Mouse (Mus musculus) retina, adult 2 months (tissue): ENCODE results near the gene Atp8b3.
A peak's percentile ranks its signal among the peaks of the same experiment; 100 is the strongest.

ENCODE experiments used
- DNase-seq: peaks from one replicate; pipeline ENCODE4 v3.0.0-alpha.2; 2012; ENCODE audit warnings: low read depth, low spot score

The Atp8b3 gene

DNA sequence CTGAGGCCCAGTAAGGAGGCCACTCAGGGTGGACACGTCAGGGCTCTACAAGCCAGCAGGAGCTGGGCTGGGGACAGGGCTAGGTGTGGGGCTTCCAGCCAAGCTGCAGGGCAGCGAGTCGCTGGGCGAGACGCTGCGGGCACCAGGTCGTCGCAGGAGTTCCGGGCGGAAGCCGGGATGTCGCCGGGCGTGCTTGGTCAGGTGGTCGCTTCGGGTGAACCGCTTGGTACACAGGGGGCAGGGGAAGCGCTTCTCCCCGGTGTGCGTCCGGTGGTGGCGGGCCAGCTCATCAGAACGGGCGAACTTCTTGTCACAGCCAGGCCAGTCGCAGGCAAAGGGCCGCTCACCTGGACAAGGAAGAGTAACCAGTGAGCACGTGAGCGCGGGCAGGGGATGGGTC lies 30.0 kb upstream of the Atp8b3 start:
- DNase-seq, result no peak

DNA sequence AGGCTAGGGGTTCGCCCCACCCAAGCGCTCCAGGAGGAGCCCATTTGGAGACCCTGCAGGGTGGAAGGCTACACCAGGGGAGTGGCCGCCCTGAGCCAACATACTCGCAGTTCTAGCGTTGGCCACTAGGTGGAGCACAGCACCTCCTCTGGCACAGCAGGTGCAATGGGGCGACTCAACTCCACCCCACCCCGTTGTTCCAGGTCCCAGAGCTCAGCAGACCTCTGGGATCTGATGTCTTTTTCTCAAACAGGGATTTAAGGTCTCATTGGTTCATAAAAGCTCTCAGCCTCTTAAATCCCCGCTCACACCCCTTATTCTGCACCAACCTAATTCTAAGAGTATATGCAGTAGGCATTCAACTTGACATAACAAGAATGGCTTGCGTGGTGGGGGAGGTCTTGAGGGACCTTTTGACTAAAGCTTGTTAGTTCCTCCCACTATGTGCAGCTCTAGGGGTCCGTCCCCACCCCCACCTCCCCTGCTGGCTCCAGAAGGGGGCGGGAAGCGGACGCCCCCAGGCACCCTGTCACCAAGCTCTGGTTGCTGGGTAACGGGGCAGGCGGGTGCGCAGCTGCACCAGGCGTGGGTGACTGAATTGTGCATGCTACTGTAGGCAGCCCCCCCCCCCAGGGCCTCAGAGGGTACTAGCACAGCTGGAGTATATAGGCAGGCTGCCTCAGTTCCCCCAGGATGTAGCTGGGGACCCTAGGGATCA lies 27.6 kb upstream of the Atp8b3 start:
- DNase-seq, result peak; percentile 57

DNA sequence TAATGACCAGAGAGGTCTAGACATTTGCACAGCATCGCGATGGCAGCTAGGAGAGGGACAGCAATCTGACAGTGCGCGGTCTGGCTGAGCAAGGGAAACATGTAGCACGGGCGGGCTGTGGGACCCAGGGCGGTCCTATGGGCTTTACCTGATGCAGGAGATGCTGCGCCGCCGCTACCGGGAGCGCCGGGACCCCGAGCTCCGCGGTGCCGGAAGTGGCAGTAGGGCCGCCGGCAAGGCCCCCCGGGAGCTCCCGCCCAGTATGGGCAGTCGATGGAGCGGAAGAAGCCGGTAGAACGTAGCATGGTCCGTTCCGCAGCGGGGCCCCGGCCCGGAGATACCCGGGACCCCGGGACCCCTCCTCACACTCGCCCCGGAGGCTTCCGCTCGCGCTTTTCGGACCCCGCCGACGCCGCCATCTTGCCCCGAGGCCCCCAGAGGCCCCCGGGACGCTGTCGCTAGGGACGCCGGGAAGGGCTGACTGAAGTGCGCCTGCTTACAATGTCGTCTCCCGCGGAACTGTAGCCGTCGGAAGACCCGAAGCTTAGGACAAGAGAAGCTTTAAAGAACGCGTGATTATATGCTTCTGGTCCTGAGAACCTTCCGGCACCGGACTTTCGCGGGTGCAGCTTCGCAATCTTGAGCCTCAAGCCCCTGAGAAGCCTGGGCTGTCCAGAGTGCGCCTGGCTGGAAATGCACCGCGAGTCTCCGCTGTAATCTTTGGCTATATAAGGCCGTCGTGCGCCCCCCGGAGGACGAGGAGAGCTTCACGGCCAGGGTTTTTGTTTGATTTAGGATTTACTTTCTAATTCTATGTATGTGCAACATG lies 22.4 kb upstream of the Atp8b3 start, which contains the start of gene Rexo1:
TSS of gene Rexo1 (minus strand) at position 445 of the 829 bp plus-strand sequence.
- peak; percentile 86 for DNase-seq

DNA sequence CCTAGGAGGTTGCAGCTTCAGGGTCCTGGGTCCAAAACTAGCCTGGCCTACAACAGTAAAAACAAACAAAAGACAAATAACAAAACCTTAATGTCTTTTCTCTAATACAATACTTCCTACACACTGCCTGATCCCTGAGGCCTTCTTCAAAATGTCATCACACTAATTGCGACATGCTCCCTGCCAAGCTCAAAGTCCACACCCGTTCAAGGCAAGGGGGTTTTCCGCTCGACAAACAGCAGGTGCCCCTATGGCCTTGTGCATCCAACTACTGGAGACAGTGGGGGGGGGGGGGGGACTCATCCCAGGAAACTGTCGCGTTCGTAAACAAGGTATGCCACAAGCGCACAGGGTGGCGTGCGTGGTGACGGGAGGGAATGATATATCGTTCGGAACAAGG lies 21.7 kb upstream of the Atp8b3 start:
- DNase-seq, result no peak

DNA sequence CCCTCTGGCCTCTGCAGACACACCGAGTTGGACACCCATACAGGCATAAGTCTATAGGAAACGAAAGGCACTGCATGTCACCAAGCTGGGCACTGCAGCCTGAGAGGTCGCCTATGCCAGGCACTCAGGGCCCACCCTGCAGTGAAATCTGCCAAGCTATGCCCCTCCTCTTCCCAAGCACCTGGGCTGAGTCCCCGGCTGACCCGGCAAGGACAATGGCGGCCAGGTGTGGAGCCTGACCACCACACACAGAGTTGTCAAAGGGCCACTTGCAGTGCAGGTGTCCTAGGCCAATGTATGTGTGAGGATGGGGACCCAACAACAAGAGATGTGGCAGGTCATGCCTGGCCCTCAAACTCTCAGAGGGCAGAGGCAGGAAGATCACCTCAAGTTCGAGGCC lies 20.5 kb upstream of the Atp8b3 start:
- DNase-seq, result no peak

DNA sequence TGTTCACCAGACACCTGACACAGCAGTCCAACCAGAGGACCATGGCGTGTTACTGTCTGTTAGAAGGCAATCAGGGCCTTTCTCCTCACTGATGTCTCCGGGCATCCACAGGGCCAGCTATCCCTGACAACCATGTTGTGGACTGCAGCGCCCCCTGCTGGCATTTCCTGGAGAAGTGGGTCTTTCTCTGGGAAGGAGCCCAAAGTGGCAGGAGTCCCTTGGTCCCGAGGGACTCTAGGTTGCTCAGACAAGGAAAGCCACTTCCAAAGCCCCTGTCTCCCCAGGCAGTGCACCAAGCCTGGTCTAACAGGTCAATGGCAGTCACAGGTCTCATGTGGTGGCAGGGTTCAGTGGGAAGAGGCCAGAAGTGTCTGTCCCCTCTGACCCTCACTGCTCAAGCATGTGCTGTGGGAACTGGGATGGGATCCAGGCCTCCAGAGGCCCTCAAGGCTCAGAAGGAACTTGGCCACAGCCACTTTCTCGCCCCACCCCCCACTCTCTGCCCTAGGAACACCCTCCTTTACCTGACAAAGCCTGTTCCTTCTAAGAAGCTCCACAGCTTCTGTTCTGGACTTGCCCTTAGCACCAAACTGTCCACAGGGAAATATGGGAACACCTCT lies 18.5 kb upstream of the Atp8b3 start:
- no peak for DNase-seq

DNA sequence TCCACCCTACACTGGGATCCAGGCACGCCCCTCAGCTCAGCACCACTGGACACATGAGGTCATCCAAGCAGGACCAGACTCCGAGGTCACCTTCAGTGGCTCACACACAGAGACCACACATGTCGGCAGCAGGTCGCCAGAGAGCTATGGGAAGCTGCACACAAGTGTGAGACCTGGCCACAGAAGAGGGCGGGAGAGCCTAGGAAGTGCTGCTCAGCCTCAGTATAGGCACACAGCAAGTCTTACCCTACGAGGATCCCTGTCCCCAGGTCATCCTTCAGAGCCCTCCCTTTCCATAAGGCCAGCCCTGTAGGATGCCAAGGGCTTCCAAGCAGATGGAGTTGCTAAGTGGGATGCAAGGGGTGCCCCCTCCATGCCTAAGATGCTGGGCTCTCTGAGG lies 15.1 kb upstream of the Atp8b3 start:
- DNase-seq, result no peak

DNA sequence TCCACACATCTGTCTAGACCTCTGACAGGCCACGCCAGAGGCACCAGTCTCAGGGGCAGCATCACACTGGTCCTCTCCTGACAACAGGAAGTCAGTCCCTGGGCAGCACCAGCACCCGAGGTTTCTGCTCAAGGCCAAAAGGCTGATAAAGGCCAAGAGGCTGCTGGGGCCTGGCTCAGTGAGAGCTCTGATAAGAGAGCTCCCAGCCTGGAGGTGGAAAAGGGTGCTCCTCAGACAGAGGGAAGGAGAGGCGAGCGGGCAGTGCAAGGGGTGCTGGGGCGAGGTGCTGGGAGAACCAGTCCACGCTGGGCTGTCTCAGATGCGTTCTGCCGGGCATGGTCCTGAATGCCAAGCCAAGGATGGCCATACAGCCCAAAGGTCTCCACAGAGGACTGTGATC lies 14.7 kb upstream of the Atp8b3 start:
- DNase-seq, result no peak

DNA sequence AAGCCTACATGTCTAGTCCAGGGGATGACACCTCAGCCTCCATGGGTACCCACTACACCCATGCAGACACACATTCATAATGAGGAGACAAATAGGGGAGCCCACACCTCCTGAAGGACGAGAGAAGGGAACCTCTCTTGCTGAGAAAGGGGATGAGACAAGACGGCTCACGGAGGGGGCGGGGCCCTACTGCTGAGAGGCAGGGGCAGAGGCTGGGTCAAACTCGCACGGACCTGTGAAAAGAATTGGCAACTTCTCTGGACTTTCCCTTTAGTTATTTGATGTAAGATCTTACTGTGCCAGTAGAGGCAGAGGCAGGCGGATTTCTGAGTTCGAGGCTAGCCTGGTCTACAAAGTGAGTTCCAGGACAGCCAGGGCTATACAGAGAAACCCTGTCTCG lies 13.4 kb upstream of the Atp8b3 start:
- no peak for DNase-seq

DNA sequence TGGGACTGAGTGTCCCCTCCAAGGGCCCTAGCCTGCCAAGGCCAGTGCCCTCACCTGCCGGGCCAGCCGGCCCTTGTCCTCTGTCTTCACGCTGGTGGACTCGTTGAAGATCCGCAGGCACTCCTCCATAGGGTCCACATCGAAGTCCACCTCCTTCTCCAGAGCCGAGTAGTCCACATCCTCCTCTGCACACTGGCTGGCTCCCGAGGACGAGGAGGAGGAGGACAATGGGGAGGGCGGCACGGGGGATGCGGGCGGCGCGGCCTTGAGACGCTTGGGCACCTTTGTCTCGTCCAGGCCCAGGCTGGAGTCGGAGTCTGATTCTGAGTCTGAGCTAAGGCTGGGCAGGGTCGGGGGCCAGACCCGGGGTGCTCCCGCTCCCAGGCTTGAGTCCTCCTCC lies 10.4 kb upstream of the Atp8b3 start:
- no peak for DNase-seq

DNA sequence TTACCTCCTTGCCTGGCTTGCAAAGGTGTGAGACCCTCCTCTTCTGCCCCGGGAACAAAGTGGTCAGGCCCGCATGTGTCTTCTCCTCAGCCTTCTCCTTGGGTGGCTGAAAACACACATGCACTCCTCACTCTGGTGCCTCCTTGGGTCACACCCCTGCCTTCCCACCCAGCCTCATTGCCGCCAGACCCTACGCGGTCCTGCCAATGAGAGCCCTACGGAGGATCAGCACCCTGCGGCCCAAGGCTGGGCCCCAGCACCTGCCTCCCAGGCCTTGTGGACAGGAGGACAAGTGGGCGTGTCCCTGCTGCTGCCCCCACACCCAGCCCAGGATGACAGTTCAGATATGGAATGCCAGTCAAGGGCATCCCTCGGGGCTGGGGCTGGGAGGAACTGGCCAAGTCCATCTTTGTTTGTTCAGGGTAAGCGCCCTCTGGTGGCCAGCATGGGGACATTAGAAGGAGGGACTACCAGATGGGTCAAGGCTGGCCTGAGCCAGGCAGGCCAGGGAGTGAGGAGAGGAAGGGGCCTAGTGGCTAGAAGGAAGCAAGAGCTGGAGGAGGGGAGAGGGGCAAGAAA lies 9.6 kb upstream of the Atp8b3 start:
- peak; percentile 44 for DNase-seq

DNA sequence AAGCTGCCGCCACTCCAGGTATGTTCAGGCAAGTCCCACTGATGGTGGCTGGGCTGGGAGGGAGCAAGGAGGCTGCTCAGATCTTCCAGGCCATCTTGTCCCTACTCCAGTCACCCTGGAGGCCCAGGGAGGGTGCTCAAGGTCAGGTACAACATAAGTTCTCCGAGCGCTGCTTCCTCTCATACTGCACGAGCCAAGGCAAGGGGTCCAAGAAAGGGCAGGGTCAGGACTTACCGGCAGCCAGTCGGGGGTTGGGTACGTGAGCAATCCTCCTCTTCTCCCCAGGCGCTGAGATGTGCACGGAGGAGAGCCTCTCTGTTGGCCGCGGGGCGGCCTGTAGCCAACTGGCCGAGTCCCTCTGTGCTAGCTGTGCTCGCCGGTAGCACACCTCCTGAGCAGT lies 8.6 kb upstream of the Atp8b3 start:
- DNase-seq, result no peak

DNA sequence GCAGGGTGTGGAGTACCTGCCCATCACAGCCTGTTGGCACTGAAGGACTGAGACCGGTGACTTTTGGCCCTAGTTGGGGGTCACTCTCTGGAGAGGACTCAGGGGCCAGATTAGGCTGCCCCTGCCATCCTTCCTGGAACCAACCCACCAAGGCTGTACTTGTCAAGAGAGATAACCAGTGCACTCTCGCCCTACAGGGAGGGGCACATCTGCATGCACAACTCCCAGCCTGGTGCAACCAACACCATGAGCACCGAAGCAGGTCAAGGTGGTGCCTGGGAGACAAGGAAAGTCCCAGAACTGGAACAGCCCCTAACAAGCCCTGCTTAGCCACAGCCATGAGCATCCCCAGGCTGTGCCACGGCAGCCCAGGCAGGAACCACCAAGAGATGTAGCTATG lies 8.0 kb upstream of the Atp8b3 start:
- no peak for DNase-seq

DNA sequence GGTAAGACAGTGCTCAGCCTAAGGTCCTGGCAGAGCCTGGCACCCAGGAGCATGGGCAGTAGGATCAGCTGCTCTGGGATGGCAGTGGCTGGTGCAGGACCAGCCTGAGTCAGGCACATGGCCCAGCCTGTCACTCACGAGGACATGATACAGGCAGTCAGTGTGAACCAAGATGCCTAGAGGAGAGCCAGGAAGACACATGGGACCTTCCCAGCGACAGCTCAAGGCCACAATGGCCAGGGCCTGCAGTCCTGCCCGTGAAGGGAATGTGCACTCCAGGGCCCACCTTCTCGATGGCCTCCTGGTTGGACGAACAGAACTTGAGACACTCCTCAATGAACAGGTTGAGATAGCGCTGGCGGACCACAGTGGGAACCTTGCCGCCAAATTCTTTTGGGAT lies 6.7 kb upstream of the Atp8b3 start:
- DNase-seq, result no peak

DNA sequence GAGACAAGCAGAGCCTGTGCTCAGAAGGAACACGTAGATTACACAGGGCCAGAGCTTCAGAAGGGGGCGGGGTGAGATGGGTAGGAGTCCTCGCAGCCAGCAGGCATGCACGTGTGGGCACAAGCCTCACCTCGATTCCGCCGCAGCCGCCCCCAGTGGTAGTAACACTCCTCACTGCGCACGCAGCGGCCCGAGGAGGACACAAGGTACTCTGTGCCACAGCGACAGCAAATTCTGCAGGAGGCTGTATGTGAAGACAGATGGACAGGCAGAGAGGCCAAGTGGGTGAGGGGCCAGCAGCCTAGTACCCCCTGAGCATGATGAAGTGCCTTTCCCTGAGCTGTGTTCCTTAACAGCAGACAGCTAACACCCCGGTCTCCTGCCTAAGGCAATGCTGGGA lies 4.9 kb upstream of the Atp8b3 start:
- DNase-seq, result no peak

DNA sequence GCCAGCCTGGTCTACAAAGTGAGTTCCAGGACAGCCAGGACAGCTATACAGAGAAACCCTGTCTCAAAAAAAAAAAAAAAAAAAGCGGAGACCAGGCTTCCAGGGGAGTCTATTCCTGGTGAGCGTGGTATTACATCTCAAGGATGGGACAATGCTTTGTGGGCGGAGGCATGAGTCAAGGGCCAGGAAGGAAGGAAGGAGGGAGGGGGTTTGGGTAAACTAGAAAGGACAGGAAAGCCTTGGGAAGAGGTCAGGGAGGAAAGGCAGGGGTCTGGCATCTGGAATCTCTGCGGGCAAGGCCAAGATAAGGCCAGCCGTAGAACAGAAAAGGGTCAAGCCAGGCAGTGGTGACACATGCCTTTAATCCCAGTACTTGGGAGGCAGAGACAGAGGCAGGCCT lies 569 bp upstream of the Atp8b3 start:
- DNase-seq, result no peak

DNA sequence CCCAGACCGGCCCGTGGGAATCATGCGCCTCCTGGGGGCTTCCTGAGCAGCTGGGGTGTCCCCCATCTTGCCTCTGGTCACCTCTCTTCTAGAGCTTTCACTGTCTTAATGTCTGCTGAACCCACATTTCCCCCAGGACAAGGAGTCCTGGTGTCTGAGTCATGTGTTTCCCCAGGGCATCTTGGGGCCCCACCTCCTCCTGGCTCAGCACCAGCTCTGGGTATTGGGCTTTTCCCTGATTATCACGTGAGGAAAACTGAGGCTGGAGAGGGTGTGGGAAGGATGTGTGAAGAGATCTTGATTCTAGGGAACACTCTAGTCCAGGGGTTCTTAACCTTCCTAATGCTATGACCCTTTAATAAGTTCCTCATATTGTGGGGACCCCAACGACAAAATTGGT lies 744 bp downstream of the Atp8b3 start:
- DNase-seq, result no peak

DNA sequence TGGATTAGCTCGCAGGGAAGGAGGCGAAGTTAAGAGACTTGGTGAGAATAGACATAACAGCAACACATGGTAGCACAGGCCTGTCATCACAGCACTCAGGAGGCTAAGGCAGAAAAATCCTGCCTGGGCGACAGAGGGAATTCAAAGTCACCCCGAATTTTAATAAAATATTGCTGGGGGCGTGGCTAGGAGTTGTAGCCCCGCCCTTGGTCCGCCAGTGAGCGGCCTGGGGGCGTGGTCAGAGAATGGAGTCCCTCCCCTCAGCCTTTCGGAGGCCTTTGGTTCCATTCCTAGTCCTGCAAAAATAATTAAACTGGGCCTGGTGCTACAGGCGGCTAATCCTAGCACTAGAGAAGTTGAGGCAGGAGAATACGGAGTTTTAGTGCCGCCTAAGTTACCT lies 3.2 kb downstream of the Atp8b3 start:
- no peak for DNase-seq

DNA sequence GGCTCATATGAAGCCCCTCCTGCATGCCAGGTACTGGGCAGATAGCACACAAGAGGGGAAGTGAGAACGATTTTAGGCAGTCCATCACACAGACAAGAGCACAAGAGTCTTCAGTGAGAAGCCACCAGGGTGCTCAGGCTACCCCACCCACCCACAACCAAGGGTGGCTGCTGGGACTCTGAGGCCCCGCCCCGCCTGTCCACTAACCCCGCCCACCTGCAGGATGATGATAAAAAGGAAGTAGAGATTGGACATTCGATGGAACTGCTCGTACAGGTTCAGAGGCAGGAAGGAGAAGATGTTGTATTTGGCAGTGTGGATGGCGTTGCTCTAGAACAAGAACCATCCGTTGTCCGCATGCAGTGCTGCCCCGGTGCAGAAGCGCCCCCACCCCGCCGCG lies 3.9 kb downstream of the Atp8b3 start:
- no peak for DNase-seq

DNA sequence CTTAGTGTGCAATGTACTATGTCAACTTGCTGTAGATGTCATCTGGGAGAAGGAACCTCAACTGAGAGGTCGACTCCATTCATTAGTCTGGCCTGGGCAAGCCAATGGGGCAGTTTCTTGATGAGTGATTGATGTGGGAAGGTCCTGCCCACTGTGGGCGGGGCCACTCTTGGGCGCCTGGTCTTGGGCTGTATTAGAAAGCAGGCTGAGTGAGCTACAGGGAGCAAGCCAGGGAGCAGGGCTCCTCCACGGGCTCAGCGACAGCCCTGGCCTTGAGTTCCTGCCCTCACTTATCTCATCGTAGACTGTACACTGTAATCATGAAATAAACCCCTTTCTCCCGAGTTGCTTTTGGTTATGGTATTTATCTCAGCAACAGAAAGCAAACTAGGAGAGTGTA lies 5.2 kb downstream of the Atp8b3 start:
- DNase-seq, result no peak

DNA sequence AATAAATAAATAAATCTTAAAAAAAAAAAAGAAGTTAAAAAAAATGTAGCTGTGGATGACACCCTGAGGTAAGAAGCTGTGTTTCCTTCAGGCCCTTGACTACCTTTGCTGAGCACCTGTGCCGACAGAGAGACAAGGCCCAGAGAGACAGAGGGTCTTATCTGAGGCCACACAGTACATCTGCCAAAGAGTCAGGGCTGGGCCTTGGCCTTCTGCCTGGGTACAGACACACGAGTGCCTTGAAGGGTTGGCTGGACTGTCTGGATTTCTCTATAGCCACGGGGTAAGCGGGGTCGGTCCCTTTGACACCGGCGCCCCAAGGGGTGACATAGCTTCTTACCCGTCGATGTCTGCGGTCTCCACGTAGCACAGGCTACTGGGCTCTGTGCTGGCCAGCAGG lies 6.1 kb downstream of the Atp8b3 start:
- DNase-seq, result no peak

DNA sequence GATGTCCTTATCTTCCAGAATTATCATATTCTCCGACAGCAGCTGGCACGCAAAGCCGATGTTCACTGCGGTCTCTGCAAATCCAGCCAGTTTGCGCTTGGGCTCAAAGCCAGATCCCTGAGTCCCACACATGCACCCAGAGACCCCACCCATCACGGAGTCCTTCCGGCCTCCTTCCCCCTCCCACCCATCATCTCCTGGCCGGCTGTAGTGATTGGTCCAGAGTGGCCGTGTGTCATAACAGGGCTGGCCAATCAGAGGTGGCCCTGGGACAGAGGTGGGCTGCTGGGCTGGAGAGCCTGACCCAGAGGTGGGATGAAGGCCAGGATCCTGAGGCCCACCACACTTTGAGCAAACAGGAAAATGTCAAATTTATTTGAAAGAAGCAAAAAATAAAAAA lies 12.8 kb downstream of the Atp8b3 start:
- DNase-seq, result no peak
